In the genomic region with DNA sequence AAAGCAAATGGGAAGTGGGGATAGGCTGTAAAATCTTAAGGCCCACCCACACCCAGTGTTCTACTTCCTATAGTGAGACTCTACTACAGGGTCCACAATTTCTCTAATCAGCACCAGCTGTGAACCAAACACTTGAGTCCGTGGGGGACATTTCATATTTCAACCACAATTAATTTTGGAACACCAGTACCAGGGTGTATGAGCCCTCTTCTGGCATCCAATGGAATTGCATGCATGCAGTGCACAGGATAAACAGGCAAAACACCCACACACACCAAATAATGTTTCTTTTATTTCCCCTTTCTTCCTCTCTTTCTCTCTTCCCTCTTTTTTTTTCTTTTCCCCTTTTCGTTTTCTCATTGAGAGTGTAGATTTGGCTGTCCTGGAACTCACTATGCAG, we compare ENCODE assay signal across 8 mouse cellular contexts.
A peak's percentile ranks its signal among the peaks of the same experiment; 100 is the strongest.
DNase-seq lines count a peak whose midpoint lies in the region; ATAC-seq and TF ChIP-seq lines count a peak whose summit lies in the region.

No protein-coding gene starts in this region.

- H3K9ac ChIP-seq in intestine, postnatal 0 days (ENCODE audit: low read depth, low read length): no peak overlapping the region
- H3K9ac ChIP-seq in intestine, embryonic 16.5 days (ENCODE audit: low read depth, low read length): no peak overlapping the region

- H3K4me1 ChIP-seq in intestine, postnatal 0 days (replicated peaks; ENCODE audit: control insufficient read depth, insufficient read depth, low read length): no peaks in the 10 kb centered on the region
- no peaks in the 10 kb centered on the region for H3K4me1 ChIP-seq in intestine, embryonic 16.5 days (ENCODE audit: control insufficient read depth, insufficient read depth, low read length)

- H3K9me3 ChIP-seq in intestine, postnatal 0 days (ENCODE audit: control insufficient read depth): no peaks in the 10 kb centered on the region
- no peaks in the 10 kb centered on the region for H3K9me3 ChIP-seq in intestine, embryonic 16.5 days (ENCODE audit: control insufficient read depth, low read length)

- no peaks in the 10 kb centered on the region for H3K27me3 ChIP-seq in intestine, postnatal 0 days (replicated peaks; ENCODE audit: control insufficient read depth, insufficient read depth, low read length)
- H3K27me3 ChIP-seq in intestine, embryonic 16.5 days (replicated peaks; ENCODE audit: control insufficient read depth, insufficient read depth, low read length): no peaks in the 10 kb centered on the region

- H3K36me3 ChIP-seq in intestine, postnatal 0 days (ENCODE audit: control insufficient read depth, insufficient read depth): no peaks in the 10 kb centered on the region
- H3K36me3 ChIP-seq in intestine, embryonic 16.5 days (ENCODE audit: control insufficient read depth, insufficient read depth, low read length): no peaks in the 10 kb centered on the region

- peak; percentile 78 for TF ChIP-seq CTCF in intestine, postnatal 0 days (IDR thresholded peaks at IDR 0.05; ENCODE audit: low read depth)

- H3K4me2 ChIP-seq in intestine, postnatal 0 days (replicated peaks; ENCODE audit: low read depth): no peak overlapping the region
- H3K4me2 ChIP-seq in intestine, embryonic 16.5 days (ENCODE audit: low read depth, low read length): no peak overlapping the region

- H3K27ac ChIP-seq in intestine, postnatal 0 days (ENCODE audit: low read depth, low read length): no peak overlapping the region
- no peak overlapping the region for H3K27ac ChIP-seq in intestine, embryonic 16.5 days (ENCODE audit: low read length)

- DNase-seq in adrenal gland, adult 2 months: peak; percentile 42
- DNase-seq in lung, postnatal 25 days (ENCODE audit: low spot score): peak; percentile 42
- no peak for DNase-seq in right cerebral cortex, adult 18-20 months
- no peak for DNase-seq in frontal cortex, postnatal 10 days (ENCODE audit: low spot score in 2 of 2)

- 78% methylated on average over 2 of the region's 2 CpGs for WGBS in intestine, postnatal 0 days
- WGBS in intestine, embryonic 16.5 days: 67% methylated on average over 2 of the region's 2 CpGs

- ATAC-seq in intestine, postnatal 0 days: no peak
- ATAC-seq in intestine, embryonic 16.5 days: no peak
- peak; percentile 39 for ATAC-seq in CD4-positive, CD25-positive, alpha-beta regulatory T cell, adult 4 months
- peak; percentile 88 for ATAC-seq in granulocyte monocyte progenitor cell, adult 5-6 weeks (replicated peaks; ENCODE audit: poor library complexity, severe bottlenecking)

- no peak overlapping the region for H3K4me3 ChIP-seq in intestine, postnatal 0 days (ENCODE audit: low read depth, low read length)
- H3K4me3 ChIP-seq in intestine, embryonic 16.5 days (ENCODE audit: low read length): no peak overlapping the region

Comparison
In these comparisons a context has a peak if more than half of its experiments do, and no peak if none do; other contexts are left out.
1. ATAC-seq: peak in CD4-positive, CD25-positive, alpha-beta regulatory T cell, adult 4 months (single experiment) and granulocyte monocyte progenitor cell, adult 5-6 weeks (single experiment); none in intestine, postnatal 0 days (single experiment) and intestine, embryonic 16.5 days (single experiment).
2. DNase-seq: peak in adrenal gland, adult 2 months (single experiment) and lung, postnatal 25 days (single experiment); none in right cerebral cortex, adult 18-20 months (single experiment) and frontal cortex, postnatal 10 days (0 of 2).